Mouse (Mus musculus): ENCODE measurements at regions not wholly inside any gene's neighbourhood (a gene's known extent, or its start where the extent isn't known, plus 50 kb on each side); places are given as distances from the start of the nearest gene placed in this dataset.

DNA sequence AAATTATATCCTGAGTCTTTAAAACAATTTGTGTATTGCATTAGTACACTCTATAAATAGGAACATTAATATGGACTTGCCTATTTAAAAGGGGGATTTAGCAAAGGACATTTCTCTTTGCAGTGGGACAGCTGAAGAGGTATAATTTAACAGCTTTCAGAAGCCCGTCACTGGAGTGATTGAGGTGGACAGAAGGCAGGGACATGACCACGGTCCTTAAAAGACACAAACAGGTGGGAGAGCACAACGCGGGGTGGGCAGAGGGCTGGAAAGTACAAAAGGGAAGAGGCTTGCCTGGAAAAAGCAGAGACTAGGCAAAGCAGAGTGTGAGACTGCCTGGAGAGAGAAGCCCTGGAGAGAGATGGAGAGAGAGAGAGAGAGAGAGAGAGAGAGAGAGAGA is 51.9 kb upstream of the Pkhd1 start:
- WGBS, result 86% methylated on average over 4 of the region's 4 CpGs
- Histone ChIP-seq H3K9me3 (replicated peaks; ENCODE audit: control insufficient read depth, low read length, poor library complexity, severe bottlenecking) (no peaks in the 10 kb centered on the region), H3K4me2 (ENCODE audit: low read length) (no peak overlapping the region), H3K4me1 (ENCODE audit: control insufficient read depth, insufficient read depth, low read length) (no peaks in the 10 kb centered on the region), H3K27me3 (ENCODE audit: control insufficient read depth, insufficient read depth, low read depth, low read length) (no peaks in the 10 kb centered on the region), H3K9ac (ENCODE audit: low read depth, low read length) (no peak overlapping the region), H3K36me3 (ENCODE audit: control insufficient read depth, insufficient read depth, low read length) (no peaks in the 10 kb centered on the region), H3K4me3 (ENCODE audit: low read depth, low read length) (no peak overlapping the region), H3K27ac (ENCODE audit: low read length) (no peak overlapping the region)
- no peak for ATAC-seq

DNA sequence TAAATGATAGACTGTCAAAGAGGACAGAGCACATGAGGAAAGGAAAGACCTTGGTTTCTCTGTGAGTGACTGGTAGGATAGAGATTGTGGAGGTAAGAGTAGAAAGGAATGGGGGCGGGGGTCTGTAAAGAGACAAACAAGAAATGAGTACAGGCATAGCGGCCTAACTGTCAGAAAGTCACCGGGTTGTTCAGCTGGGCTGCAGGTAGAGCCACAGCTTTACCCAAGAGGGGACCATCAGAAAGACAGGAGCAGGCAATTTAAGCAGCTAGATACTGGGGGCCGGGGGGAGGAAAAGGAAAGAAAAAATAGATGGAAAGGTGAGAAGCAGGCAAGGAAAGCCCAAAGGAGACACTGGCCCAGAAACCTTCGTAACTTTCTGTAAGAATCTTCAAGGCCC is 52.6 kb upstream of the Pkhd1 start:
- Histone ChIP-seq H3K36me3 (ENCODE audit: control insufficient read depth, insufficient read depth, low read length) (no peaks in the 10 kb centered on the region), H3K27ac (ENCODE audit: low read length) (no peak overlapping the region), H3K4me3 (ENCODE audit: low read depth, low read length) (no peak overlapping the region), H3K4me2 (ENCODE audit: low read length) (no peak overlapping the region), H3K9ac (ENCODE audit: low read depth, low read length) (no peak overlapping the region), H3K27me3 (ENCODE audit: control insufficient read depth, insufficient read depth, low read depth, low read length) (no peaks in the 10 kb centered on the region), H3K4me1 (ENCODE audit: control insufficient read depth, insufficient read depth, low read length) (no peaks in the 10 kb centered on the region), H3K9me3 (replicated peaks; ENCODE audit: control insufficient read depth, low read length, poor library complexity, severe bottlenecking) (no peaks in the 10 kb centered on the region)
- no peak for ATAC-seq
- 81% methylated on average over 5 of the region's 5 CpGs for WGBS

DNA sequence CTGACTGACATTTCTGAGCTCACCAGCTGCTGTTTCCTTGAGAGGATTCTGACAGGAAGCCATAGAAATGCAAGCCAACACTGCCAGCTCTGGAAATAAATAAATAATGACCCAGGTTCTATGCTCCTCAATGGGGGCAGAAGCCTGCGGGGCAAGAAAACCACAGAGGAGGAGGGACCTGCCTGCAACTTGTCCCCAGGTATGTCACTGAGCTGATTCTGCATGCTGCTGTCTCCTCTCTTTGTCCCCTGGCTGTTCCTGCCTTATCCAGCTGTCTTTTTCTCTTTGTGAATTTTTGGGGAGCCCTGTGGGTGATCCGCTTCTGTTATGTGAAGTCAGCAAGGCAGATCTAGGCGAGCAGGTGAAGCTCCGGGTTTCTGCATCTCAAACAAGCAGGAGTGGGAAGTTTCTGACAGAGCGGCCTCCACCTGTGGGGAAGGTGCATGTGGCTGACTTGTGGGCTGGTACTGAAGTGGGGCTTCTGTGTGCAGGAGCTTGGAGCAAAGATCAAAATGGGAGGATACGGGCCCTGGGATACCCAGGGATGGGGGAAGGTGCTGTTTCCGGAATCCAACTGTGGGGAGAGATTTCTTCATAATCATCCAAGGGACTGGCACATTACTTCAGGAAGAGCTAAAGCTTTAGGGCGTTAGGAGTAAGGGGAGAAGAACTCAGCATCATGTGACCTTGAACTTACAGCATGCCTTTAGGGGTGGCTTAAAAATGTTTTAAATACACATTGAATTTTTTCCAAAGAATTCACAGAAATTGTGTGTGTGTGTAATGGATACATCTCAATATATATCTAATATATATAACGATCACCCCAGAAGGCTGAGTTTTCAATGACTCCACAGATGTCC is 53.3 kb upstream of the Pkhd1 start:
- Histone ChIP-seq H3K9me3 (replicated peaks; ENCODE audit: control insufficient read depth, low read length, poor library complexity, severe bottlenecking) (no peaks in the 10 kb centered on the region), H3K4me3 (ENCODE audit: low read depth, low read length) (no peak overlapping the region), H3K4me2 (ENCODE audit: low read length) (no peak overlapping the region), H3K27ac (ENCODE audit: low read length) (no peak overlapping the region), H3K9ac (ENCODE audit: low read depth, low read length) (no peak overlapping the region), H3K4me1 (ENCODE audit: control insufficient read depth, insufficient read depth, low read length) (no peaks in the 10 kb centered on the region), H3K36me3 (ENCODE audit: control insufficient read depth, insufficient read depth, low read length) (no peaks in the 10 kb centered on the region), H3K27me3 (ENCODE audit: control insufficient read depth, insufficient read depth, low read depth, low read length) (no peaks in the 10 kb centered on the region)
- ATAC-seq, result 0 out of 2 replicates have a peak, but pooled peaks have one; percentile 42
- WGBS, result 79% methylated on average over 9 of the region's 9 CpGs

DNA sequence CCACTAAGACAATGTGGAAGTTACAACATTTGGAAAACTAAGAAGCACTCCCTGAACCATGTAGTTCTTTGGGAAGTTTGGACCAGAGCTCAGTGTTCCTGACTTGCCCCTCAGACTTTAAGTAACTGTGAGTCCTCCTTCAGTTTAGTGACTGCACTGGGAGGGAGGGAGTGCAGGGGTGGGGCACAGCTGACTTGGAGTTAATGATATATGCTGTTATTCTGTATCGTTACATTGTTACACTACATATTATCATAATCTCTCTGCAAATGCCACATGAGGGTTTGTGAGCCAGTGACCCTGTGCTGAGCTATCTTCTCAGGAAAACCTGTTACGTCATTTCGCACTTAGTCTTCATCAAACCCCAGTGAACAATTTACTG is 53.9 kb upstream of the Pkhd1 start:
- Histone ChIP-seq H3K4me1 (ENCODE audit: control insufficient read depth, insufficient read depth, low read length) (no peaks in the 10 kb centered on the region), H3K9me3 (replicated peaks; ENCODE audit: control insufficient read depth, low read length, poor library complexity, severe bottlenecking) (no peaks in the 10 kb centered on the region), H3K4me2 (ENCODE audit: low read length) (no peak overlapping the region), H3K27me3 (ENCODE audit: control insufficient read depth, insufficient read depth, low read depth, low read length) (no peaks in the 10 kb centered on the region), H3K27ac (ENCODE audit: low read length) (no peak overlapping the region), H3K36me3 (ENCODE audit: control insufficient read depth, insufficient read depth, low read length) (no peaks in the 10 kb centered on the region), H3K4me3 (ENCODE audit: low read depth, low read length) (no peak overlapping the region), H3K9ac (ENCODE audit: low read depth, low read length) (no peak overlapping the region)
- no peak for ATAC-seq
- 85% methylated on average over 3 of the region's 3 CpGs for WGBS

DNA sequence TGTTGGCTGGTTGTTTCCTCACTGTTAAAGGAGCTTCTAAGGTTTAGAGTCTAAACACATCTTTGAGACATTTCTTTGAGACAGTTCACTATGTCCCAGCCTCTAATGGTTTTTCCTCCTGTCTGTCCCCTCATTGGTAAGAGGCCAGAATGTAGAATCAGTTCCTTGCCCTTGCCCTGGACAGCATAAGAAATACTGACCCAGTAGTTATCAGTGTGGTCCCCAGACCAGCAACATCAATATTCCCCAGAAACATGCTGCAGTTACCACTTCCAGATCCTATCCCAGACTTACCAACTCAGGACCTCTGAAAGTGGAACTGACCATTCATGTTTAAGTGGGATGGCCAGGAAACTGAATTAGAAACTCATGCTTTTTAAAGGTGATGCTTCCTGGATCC is 54.4 kb upstream of the Pkhd1 start:
- Histone ChIP-seq H3K36me3 (ENCODE audit: control insufficient read depth, insufficient read depth, low read length) (no peaks in the 10 kb centered on the region), H3K4me2 (ENCODE audit: low read length) (no peak overlapping the region), H3K9me3 (replicated peaks; ENCODE audit: control insufficient read depth, low read length, poor library complexity, severe bottlenecking) (no peaks in the 10 kb centered on the region), H3K9ac (ENCODE audit: low read depth, low read length) (no peak overlapping the region), H3K4me1 (ENCODE audit: control insufficient read depth, insufficient read depth, low read length) (no peaks in the 10 kb centered on the region), H3K27me3 (ENCODE audit: control insufficient read depth, insufficient read depth, low read depth, low read length) (no peaks in the 10 kb centered on the region), H3K27ac (ENCODE audit: low read length) (no peak overlapping the region), H3K4me3 (ENCODE audit: low read depth, low read length) (no peak overlapping the region)
- no peak for ATAC-seq

DNA sequence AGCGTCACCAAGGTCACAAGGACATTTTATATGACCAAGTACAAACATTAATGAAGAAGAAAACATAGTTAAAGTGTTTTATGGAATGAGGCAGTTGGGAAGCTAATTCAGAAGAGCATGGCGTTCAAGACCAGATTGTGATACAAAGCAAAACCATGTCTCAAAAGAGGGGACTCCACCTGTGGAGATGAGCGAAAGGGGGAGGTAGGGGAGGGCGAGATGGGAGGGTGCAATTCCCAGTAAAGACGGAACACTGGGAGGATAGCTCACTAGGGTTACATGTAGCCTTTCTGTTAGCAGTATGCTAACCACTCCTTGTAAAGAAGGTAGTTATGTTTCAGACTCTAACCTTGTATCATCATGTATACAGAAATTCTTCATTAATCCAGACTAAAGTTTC is 55.1 kb upstream of the Pkhd1 start:
- no peak overlapping the region for H3K4me3 ChIP-seq (ENCODE audit: low read depth, low read length)
- H3K27ac ChIP-seq (ENCODE audit: low read length), result no peak overlapping the region
- H3K36me3 ChIP-seq (ENCODE audit: control insufficient read depth, insufficient read depth, low read length), result no peaks in the 10 kb centered on the region
- 90% methylated on average over 5 of the region's 5 CpGs for WGBS
- no peaks in the 10 kb centered on the region for H3K4me1 ChIP-seq (ENCODE audit: control insufficient read depth, insufficient read depth, low read length)
- no peak overlapping the region for H3K9ac ChIP-seq (ENCODE audit: low read depth, low read length)
- H3K4me2 ChIP-seq (ENCODE audit: low read length), result no peak overlapping the region
- H3K9me3 ChIP-seq (replicated peaks; ENCODE audit: control insufficient read depth, low read length, poor library complexity, severe bottlenecking), result no peaks in the 10 kb centered on the region
- no peak for ATAC-seq
- no peaks in the 10 kb centered on the region for H3K27me3 ChIP-seq (ENCODE audit: control insufficient read depth, insufficient read depth, low read depth, low read length)

DNA sequence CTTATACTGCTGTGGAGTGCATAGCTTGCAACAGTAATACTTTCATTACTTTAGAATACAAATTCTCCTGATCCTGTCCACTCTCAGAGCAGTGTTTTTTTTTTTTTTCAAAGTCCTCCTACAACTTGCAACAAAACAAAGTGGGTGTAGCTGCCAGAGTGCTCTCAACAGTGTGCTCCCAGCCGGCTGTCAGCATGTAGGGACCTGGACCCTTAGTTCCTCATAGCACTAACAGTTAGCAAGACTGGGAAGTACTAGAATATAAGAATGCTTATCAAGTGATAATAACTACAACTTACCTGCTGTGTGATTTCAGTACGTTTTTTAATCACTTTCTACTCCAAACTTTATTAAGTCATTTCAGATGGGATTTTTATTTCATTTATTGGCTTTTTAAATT is 55.5 kb upstream of the Pkhd1 start:
- no peak overlapping the region for H3K27ac ChIP-seq (ENCODE audit: low read length)
- ATAC-seq, result no peak
- no peak overlapping the region for H3K4me3 ChIP-seq (ENCODE audit: low read depth, low read length)
- no peak overlapping the region for H3K9ac ChIP-seq (ENCODE audit: low read depth, low read length)
- 69% methylated on average over 2 of the region's 2 CpGs for WGBS
- H3K4me1 ChIP-seq (ENCODE audit: control insufficient read depth, insufficient read depth, low read length), result no peaks in the 10 kb centered on the region
- no peaks in the 10 kb centered on the region for H3K9me3 ChIP-seq (replicated peaks; ENCODE audit: control insufficient read depth, low read length, poor library complexity, severe bottlenecking)
- H3K36me3 ChIP-seq (ENCODE audit: control insufficient read depth, insufficient read depth, low read length), result no peaks in the 10 kb centered on the region
- no peaks in the 10 kb centered on the region for H3K27me3 ChIP-seq (ENCODE audit: control insufficient read depth, insufficient read depth, low read depth, low read length)
- H3K4me2 ChIP-seq (ENCODE audit: low read length), result no peak overlapping the region

DNA sequence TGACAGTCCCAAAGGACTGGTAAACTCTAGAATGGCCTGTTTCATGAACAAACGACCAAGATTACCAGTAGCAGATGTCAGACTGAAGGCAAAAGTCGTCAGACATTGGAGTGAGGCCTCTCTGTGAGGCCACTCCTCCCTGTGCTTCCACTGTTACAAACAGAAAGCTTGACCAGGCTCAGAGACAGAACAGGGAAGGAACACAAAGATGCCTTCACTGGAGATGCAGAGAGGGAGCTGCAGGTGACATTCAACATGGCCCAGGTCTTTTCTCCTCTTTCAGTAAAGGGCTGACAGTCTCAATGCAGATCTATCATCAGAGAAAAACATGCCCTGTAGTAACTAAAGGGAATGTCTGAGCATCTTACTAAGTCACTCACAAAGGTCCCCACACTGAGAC is 56.1 kb upstream of the Il17a start:
- Histone ChIP-seq H3K9me3 (replicated peaks; ENCODE audit: control insufficient read depth, low read length, poor library complexity, severe bottlenecking) (no peaks in the 10 kb centered on the region), H3K9ac (ENCODE audit: low read depth, low read length) (no peak overlapping the region), H3K4me2 (ENCODE audit: low read length) (no peak overlapping the region), H3K4me1 (ENCODE audit: control insufficient read depth, insufficient read depth, low read length) (no peaks in the 10 kb centered on the region), H3K27ac (ENCODE audit: low read length) (no peak overlapping the region), H3K27me3 (ENCODE audit: control insufficient read depth, insufficient read depth, low read depth, low read length) (no peaks in the 10 kb centered on the region), H3K36me3 (ENCODE audit: control insufficient read depth, insufficient read depth, low read length) (no peaks in the 10 kb centered on the region), H3K4me3 (ENCODE audit: low read depth, low read length) (no peak overlapping the region)
- 16% methylated on average over 2 of the region's 2 CpGs for WGBS
- ATAC-seq, result no peak

DNA sequence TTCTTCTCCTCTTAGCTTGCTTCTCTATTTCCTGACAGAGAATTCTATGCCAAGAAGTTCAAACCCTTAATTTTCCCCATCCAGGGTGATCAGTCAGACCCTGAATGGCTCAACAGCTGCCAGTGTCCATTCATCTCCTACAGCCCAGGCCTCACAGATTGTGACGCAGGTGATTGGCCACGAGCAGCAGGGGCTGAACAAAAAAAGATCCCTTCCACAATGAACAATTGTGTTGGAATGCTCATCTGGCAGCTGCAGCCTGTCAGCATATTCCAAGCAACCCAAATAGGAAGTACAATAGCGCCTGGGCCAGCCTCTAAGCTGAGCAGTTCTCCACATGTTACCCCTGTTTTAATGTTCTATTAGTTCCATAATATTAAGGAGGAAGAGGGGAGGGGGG is 52.7 kb upstream of the Il17a start:
- Histone ChIP-seq H3K4me1 (ENCODE audit: control insufficient read depth, insufficient read depth, low read length) (no peaks in the 10 kb centered on the region), H3K9me3 (replicated peaks; ENCODE audit: control insufficient read depth, low read length, poor library complexity, severe bottlenecking) (no peaks in the 10 kb centered on the region), H3K9ac (ENCODE audit: low read depth, low read length) (no peak overlapping the region), H3K4me2 (ENCODE audit: low read length) (no peak overlapping the region), H3K4me3 (ENCODE audit: low read depth, low read length) (no peak overlapping the region), H3K27ac (ENCODE audit: low read length) (no peak overlapping the region), H3K27me3 (ENCODE audit: control insufficient read depth, insufficient read depth, low read depth, low read length) (no peaks in the 10 kb centered on the region), H3K36me3 (ENCODE audit: control insufficient read depth, insufficient read depth, low read length) (no peaks in the 10 kb centered on the region)
- ATAC-seq, result no peak
- WGBS, result 8% methylated on average over 3 of the region's 3 CpGs
